Mouse (Mus musculus): ENCODE data around the gene Pnkp.

Gene Pnkp

DNA sequence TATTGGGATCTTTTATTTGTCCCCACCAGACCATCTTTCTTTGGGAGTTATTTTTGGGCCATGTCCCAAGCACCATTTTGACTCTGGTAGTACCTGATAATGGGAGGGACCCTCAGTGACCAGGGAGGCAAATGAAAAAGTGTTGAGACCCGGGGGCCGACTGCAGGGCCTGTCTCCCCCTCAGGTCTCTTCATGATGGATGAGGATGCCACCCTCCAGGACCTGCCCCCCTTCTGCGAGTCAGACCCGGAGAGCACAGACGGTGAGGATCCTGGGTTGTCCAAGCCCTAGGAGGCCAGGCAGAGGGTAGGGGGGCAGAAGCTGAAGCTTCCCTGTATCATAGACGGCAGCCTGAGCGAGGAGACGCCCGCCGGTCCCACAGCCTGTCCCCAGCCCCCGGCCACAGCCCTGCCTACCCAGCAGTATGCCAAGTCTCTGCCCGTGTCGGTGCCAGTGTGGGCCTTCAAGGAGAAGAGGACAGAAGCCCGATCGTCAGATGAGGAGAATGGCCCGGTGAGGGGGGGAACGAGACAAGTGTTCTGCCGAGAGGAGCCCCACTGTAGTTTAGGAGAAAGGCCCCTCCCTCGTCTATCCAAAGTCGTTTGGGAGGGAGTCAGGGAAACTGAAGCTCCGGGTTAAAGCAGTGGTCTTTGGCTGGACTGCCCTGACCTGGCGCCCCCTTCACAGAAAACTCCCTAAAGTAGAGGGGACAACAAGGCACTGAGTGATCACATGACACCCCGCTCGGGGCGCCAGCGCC, 3.2 kb upstream of the Pnkp start:
- peak; percentile 36 to 42 for DNase-seq

GRCm38 (mm10) chr7:44854356-44855031, 2.4 kb upstream of the Pnkp start:
- DNase-seq, result peak; percentile 83 to 85

DNA sequence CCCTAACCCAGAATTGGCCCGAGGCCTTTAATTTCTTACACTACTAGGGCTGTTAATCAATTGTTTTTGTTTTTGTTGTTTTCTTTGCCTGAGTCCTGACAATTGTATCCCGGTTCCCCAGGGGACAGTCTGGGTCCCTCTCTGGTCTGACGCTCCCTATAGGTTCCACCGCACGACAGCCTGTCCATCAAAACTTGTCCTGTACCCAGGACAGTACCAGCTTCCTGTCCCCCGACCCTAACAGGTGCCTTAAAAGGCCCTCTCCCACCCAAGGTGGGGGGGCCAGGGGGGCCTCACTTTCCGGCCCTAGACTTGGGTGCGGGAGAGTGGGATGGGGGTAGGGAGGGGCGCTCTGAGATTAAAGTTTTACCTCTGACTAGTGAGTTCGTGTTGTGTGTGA, 1.9 kb upstream of the Pnkp start:
- no peak for DNase-seq

DNA sequence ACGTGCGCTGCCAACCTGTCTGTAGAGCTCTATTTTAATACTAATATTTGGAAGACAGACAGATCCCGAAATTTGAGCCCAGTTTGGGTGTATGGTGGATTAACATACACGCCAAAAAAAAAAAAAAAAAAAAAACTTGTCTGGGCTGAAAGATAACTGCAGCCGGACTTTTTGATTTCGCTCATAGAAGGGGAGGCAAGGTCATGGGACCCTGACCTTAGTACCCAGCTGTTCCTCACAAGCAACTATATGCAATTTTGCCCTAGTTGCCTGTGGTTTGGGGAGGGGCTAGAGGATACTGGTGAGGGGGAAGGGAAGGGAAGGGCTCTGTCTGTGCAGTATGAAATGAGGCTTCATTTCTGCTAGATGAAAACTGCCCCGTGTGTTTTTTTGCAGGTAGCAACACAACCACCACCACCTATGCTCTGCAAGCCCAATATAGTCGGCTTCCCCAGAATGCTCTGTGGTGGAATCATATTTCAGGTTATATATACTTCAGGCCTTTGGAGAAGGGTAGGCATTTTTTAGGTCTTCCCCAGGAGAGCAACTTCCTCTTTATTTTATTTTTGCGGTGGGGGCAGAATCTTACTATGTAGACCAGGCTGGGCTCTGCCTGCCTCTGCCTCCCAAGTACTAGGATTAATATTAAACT, 548 bp upstream of the Pnkp start:
- DNase-seq, result no peak

- no peak for DNase-seq
Observed at GRCm38 (mm10) chr7:44857905-44858304, 966 bp downstream of the Pnkp start.

DNA sequence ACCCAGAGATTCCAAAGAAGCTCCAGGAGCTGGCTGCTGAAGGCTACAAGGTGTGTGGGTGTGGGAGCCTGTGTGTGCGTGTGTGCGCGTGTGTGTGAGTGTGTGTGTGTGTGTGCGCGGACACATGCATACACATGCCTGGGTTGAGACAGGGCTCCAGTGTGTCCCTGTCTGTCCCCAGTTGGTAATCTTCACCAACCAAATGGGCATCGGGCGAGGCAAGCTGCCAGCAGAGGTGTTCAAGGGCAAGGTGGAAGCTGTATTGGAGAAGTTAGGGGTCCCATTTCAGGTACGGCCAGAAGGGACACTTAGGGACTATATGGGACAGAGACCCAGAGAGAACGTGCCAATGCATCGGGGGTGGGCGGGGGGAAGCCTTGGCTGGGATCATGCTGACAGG, 3.0 kb downstream of the Pnkp start:
- no peak for DNase-seq

DNA sequence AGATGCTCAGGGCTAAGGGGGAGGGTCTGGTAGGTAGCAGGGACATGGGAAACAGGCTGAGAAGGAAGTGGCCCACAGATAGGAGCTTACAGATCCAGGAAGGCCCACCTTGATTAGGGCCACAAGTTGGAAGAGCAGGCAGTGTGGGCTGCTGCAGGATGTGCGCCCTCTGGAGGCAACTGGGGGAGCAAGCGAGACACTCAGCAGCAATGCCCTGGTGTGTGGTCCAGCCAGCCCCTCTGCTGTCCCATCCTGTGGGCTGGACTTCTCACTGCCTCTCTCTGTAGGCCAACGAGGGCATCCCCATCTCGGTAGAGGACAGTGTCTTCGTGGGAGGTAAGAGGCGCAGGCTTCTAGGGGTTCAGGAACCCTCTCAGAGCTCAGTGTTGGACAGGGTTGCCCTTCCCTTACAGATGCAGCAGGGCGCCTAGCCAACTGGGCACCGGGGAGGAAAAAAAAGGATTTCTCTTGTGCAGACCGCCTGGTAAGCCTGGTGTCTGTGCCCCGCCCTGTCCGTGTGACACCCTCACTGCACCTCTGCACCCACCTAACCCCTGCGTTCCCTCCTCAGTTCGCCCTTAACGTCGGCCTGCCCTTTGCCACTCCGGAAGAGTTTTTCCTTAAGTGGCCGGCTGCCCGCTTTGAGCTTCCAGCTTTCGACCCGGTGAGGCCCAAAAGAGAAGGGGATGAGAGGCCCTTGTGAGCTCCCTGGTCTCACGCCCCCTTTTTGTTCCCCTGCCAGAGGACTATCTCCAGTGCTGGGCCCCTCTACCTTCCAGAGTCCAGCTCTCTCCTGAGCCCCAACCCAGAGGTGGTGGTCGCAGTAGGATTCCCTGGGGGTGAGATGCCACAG, 3.9 kb downstream of the Pnkp start:
- DNase-seq, result peak; percentile 70 to 80

DNA sequence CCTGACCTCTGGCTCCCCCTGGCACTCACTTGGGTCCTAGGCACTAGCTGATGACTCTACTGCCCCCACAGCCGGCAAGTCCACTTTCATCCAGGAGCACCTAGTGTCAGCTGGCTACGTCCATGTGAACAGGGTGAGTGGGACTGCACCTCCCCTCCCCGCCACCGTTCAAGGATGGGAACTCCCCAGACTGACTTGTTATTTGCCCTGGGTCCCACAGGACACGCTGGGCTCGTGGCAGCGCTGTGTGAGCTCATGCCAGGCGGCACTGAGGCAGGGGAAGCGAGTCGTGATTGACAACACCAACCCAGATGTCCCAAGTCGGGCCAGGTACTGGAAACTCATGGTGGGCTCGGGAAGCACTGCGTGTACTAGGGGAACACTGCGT, 4.5 kb downstream of the Pnkp start:
- DNase-seq, result no peak

DNA sequence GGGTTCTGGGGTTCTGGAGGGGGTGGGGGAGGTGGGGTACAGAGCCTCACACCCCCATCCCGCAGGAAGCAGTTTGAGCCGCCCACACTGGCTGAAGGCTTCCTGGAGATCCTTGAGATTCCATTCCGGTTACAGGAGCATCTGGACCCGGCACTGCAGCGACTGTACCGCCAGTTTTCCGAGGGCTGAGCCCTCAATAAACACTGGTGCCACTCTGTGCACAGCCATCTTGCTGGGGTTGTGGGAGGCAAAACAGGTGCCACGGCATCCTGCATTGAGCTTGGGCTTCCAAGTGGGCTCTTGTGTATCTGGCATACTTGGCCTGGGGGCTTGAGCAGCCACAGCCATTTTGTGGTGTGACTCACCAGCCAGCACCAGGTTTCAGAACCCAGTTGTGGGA, 5.5 kb downstream of the Pnkp start:
- DNase-seq, result no peak

DNA sequence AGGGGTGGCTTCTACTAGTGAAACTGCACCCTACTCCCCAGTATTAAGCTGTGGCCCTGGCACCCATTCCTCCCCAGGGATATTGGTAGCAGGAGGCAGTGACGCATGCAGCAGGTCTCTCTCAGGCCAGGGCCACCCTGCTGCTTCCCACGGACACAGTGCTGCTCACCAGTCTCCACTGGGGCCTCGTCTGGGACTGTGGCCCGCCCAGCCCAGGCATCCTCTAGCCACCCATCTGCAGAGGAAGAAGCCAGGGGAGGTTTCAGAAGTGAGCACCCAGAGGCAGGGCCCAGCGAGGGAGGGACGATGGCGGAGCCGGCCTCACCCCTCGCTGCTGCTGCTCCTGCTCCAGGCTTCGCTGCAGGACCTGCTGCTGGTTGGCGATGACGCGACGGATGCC, 6.3 kb downstream of the Pnkp start:
- no peak for DNase-seq

DNA sequence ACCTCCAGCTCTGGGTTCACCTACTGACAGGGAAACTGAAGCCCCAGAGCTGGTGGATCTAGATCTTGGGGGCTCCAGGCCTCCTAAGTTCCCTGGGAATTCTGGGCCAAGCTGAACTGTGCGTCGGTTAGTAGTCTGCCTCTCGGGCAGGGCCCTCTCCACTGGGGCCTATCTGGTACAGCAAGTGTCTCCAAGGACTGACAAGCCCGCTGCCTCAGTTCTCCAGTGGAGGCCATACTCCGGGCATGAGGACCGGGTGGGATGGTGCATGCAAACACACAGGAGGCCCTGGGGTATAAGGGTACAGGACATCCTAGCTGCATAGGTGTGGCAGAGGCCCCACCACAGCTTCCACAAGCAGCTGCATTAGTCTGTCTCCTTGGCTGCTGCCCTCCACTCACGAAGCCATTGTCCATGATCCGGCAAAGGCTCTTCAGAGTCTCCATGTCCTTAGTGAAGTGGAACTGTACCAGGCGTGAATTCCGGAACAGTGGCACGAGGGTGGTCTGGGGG, 7.1 kb downstream of the Pnkp start:
- no peak for DNase-seq

DNA sequence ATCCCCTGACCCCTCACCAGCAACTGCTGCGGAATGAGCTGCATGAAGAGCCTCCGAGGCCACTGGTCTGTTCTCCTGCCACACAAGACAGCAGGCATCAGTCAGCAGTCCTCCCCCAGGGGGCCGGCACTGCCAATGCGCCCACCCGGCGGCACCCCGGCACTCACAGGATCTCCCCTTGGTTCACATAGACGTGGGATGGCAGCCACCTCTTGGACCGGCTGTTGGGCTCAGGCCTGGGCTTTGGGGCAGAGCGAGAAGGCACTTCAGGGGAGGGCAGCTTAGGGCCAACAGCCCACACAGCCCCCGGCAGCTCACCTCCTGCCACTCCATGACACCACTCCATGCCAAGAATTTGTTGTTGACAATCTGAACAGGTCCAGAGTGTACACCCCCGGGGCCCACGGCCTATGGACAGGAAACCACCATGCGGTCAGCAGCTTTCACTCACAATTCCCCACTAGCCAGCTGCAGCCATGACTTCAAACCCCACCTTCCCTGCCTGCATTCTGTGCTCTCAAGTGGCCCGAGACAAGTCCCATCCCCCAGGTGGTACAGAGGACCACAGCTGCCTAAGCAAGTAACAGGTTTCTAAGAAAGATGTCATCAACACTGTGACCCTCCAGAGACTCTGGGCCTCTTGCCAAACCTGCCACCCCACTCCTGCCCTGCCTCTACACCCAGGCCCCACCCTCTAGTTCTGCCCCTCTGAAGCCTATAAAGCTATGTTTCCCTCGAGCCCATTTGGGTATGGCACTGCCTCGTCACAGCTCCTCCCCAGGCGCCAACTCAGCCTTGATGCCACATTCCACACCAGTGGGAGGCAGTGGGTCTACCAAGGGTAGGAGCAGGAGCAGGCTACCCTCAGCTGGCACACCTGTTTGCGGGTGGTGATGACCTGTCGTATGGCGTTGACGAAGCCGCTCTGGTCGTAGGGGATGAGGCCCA, 7.9 kb downstream of the Pnkp start:
- DNase-seq, result peak in 1 of 2 experiments; percentile 32

DNA sequence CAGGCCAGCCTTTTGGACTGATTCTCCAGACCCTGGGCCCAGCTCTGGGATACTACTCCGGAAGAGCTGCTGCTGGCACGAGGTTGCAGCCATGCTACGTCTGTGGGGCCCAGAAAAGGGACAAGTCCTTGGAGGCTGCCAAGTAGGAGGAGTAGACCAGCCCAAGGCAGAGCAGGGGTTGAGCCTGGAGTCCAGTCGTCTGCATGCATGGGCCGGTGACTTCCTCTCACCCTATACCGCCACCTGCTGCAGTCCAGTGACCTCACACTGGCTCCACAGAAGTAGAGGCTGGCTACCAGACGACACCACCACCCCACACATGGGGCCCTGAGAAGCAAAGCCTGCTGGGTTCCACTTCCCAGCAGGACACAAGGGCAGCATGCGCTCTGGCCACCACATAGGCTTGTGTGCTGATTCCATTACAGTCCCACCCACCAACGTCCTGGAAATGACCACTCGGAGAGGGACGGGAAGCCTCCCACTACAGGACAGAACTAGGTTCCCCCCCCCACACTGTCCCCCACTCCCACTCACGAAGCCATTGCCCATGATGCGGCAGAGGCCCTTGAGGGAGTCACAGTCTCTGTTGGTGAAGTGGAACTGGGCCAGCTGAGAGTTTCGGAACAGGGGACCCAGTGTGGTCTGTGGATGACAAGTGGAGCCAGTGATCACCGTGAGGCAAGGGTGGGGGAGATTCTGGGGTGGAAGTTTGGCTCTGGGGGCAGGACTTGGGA, 9.5 kb downstream of the Pnkp start:
- DNase-seq, result peak in 1 of 2 experiments; percentile 53

DNA sequence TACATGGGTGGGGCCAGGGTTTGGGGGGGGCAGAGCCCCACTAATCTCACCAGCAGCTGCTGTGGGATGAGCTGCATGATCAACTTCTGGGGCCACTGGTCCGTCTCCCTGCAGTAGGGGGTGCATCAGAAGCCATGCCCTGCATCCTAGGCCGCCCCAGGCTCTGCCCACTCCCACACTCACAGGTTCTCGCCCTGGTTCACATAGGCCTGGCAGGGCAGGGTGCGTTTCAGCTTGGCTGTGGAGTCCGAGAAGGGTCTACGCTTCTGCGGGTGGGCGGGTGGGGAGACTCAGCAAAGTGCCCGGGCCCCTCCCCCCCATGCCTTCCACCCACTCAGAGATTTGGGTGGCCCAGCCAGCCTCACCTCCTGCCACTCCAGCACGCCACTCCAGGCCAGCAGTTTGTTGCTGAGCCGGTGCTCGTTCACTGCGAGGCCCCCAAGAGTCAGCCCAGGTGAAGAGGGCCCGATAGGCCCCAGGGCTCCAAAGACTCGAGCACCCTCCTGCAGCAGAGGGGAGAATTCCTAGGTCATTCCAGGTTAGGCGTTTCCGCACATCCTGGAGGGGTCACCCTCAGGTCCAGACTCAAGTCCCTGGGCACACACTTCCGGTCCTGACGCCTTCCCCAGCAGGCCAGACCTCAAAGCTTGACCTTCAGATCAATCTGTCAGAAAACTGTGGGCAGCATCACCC, 10.2 kb downstream of the Pnkp start:
- DNase-seq, result no peak

- no peak for DNase-seq
Observed at GRCm38 (mm10) chr7:44867802-44868201, 10.9 kb downstream of the Pnkp start.

DNA sequence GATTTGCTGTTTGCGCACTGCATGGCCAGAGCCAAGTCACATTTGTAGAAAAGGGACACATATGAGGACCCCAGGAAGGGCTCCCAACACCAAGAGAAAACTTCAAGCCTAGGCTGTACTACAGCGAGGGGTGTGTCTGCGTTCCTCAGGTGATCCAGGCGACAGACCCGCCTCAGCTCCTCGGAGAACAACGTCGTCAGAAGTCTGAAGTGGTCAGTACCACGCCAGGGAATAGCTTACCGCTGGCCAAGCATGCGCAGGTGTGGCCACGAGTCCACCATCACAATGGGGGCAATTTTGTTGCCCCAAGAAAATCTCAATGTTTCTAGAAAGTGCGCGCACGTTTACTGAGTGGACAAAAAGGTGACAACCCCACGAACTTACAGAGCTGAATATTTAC, 11.5 kb downstream of the Pnkp start:
- DNase-seq, result peak in 1 of 2 experiments; percentile 32

- DNase-seq, result peak; percentile 63 to 73
Observed at GRCm38 (mm10) chr7:44868919-44869696, 12.2 kb downstream of the Pnkp start.

DNA sequence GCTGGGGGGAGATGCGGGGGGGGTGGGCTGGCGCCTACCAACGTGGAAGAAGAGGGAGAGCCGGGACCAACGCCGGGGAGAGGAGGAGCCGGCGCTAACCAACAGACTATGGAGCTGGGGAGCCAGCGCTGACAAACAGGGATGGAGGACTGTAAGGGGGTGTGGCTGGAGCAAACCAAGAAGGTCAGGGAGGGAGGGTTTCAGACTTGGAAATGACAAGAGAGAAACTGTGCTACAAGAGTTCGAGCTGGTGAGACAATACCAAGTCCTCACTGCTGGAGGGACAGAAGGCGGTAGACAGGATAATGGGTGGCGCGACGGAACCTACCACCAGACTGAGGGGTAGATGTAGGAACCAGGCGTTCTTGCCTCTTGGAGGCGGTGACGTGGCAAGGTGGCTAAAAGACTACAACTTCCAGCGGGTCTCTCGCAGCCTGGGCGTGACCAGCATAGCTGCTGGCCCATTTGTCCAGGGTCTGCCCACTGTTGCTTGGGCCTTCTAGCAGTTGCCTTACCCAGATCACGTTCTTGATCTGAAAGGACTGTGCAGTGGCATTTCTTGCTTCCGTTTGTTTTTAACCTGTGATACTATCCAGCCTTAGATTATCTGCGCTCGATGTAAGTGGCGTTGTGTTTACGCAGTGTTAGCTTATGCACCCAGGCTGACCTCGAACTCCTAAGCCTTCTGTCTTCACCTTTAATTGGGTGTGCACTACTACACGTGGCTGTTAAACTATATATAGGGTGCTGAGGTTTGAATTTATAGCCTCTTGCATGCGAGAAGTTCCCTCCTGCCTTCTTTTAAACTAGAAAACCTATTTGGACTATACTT, 13.0 kb downstream of the Pnkp start, which contains the start of gene Ptov1:
Gene Ptov1 (minus strand): TSS at position 92 of the 832 bp plus-strand sequence.
- DNase-seq, result peak; percentile 90 to 97
